Mouse (Mus musculus) embryonic stem cell, embryonic (primary cell): ENCODE results near the gene Gab1.

Experiments
- CTCF ChIA-PET, 4 experiments: fragments of 300-600 bp in 2 of 4; fragments of 350-600 bp in 2 of 4; sonication (Branson Sonifier 250); formaldehyde crosslinking; loops; one replicate each; lab custom pipeline; 2022; ENCODE audit warnings: inconsistent platforms in 2 of 4; lab: Charles Lee
- POLR2A ChIA-PET, 4 experiments: fragments of 300-600 bp in 2 of 4; fragments of 350-600 bp in 2 of 4; sonication (Branson Sonifier 250); formaldehyde crosslinking; loops; one replicate each; lab custom pipeline; 2022; ENCODE audit warnings: antibody characterized with exemption in 4 of 4, inconsistent platforms in 1 of 4; lab: Charles Lee

Gab1 gene

GRCm38 (mm10) chr8:80879426-80880195, 708 bp downstream of the Gab1 start:
- ChIA-PET POLR2A (interaction anchor here in 3 of 4 experiments (0.7 to 1.6 kb wide), 21 partner anchors 8 to 141 kb away, joined by 3 to 10 read pairs (median 4); partner anchors contain the start of gene Usp38 (in 3 of the 3)), CTCF (interaction anchor here in 2 of 4 experiments (0.6 to 1.5 kb wide), 6 partner anchors 10 to 117 kb away, joined by 3 to 9 read pairs (median 5); no protein-coding TSS in a partner anchor)

- CTCF ChIA-PET = interaction anchor here in 2 of 4 experiments (1.0 to 1.5 kb wide), 2 partner anchors 9 to 13 kb away, joined by 3 to 5 read pairs; no protein-coding TSS in a partner anchor
- POLR2A ChIA-PET = interaction anchor here in 2 of 4 experiments (0.8 to 1.5 kb wide), 5 partner anchors 8 to 140 kb away, joined by 3 to 5 read pairs (median 3); no protein-coding TSS in a partner anchor
Observed at GRCm38 (mm10) chr8:80878801-80879425, 1.4 kb downstream of the Gab1 start.

- POLR2A ChIA-PET = interaction anchor here in 2 of 4 experiments (1.1 to 1.5 kb wide), 4 partner anchors 7 to 92 kb away, joined by 3 to 5 read pairs (median 4); no protein-coding TSS in a partner anchor
- CTCF ChIA-PET = interaction anchor here in 2 of 4 experiments (1.0 to 1.5 kb wide), 2 partner anchors 8 to 13 kb away, joined by 3 to 5 read pairs; no protein-coding TSS in a partner anchor
Observed at GRCm38 (mm10) chr8:80878146-80878545, 2.2 kb downstream of the Gab1 start.

- ChIA-PET CTCF (no interaction called here), POLR2A (interaction anchor here in 2 of 4 experiments (0.9 to 2.8 kb wide), 3 partner anchors 11 to 28 kb away, joined by 3 to 10 read pairs (median 3); no protein-coding TSS in a partner anchor)
Observed at GRCm38 (mm10) chr8:80875537-80875936, 4.8 kb downstream of the Gab1 start.

- ChIA-PET CTCF (interaction anchor here in 1 of 4 experiments (0.6 to 1.1 kb wide), 3 partner anchors 8 to 503 kb away, joined by 3 to 8 read pairs (median 3); no protein-coding TSS in a partner anchor), POLR2A (interaction anchor here (0.5 to 8.7 kb wide), 12 partner anchors 9 to 1102 kb away, joined by 3 to 90 read pairs (median 6); partner anchors contain the start of gene Usp38 (in 1 of the 4))
Observed at GRCm38 (mm10) chr8:80873723-80874427, 6.4 kb downstream of the Gab1 start.

- ChIA-PET CTCF (no interaction called here), POLR2A (interaction anchor here (0.5 to 8.7 kb wide), 13 partner anchors 8 to 142 kb away, joined by 3 to 90 read pairs (median 3); partner anchors contain the start of genes Usp38 (in 3 of the 4) and Gab1 (in 1 of the 4))
Observed at GRCm38 (mm10) chr8:80872688-80873087, 7.6 kb downstream of the Gab1 start.

GRCm38 (mm10) chr8:80871400-80871799, 8.9 kb downstream of the Gab1 start:
- ChIA-PET POLR2A (interaction anchor here in 3 of 4 experiments (0.5 to 8.7 kb wide), 23 partner anchors 7 to 907 kb away, joined by 3 to 90 read pairs (median 4); partner anchors contain the start of genes Gab1 (in 2 of the 3) and Usp38 (in 2 of the 3)), CTCF (no interaction called here)

- POLR2A ChIA-PET = interaction anchor here (0.5 to 8.7 kb wide), 35 partner anchors 8 to 908 kb away, joined by 3 to 90 read pairs (median 4); partner anchors contain the start of genes Gab1 (in 2 of the 4), Usp38 (in 2 of the 4) and Smarca5 (in 1 of the 4)
- CTCF ChIA-PET = interaction anchor here (0.6 to 2.1 kb wide), 6 partner anchors 8 to 129 kb away, joined by 3 to 9 read pairs (median 4); partner anchors contain the start of gene Gab1 (in 1 of the 4)
Observed at GRCm38 (mm10) chr8:80870535-80871204, 9.6 kb downstream of the Gab1 start.

GRCm38 (mm10) chr8:80869881-80870328, 10.4 kb downstream of the Gab1 start:
- POLR2A ChIA-PET = interaction anchor here (0.6 to 8.7 kb wide), 29 partner anchors 9 to 145 kb away, joined by 3 to 90 read pairs (median 4); partner anchors contain the start of genes Gab1 (in 2 of the 4), Usp38 (in 2 of the 4) and Smarca5 (in 1 of the 4)
- CTCF ChIA-PET = interaction anchor here in 2 of 4 experiments (0.6 to 2.1 kb wide), 3 partner anchors 9 to 11 kb away, joined by 3 to 9 read pairs (median 5); partner anchors contain the start of gene Gab1 (in 1 of the 2)

GRCm38 (mm10) chr8:80868801-80869323, 11.5 kb downstream of the Gab1 start:
- ChIA-PET POLR2A (interaction anchor here in 3 of 4 experiments (0.6 to 8.7 kb wide), 18 partner anchors 8 to 1228 kb away, joined by 3 to 90 read pairs (median 4); partner anchors contain the start of gene Gab1 (in 1 of the 3)), CTCF (interaction anchor here in 2 of 4 experiments (0.7 to 2.1 kb wide), 3 partner anchors 10 to 12 kb away, joined by 3 to 9 read pairs (median 5); partner anchors contain the start of gene Gab1 (in 1 of the 2))

GRCm38 (mm10) chr8:80868006-80868702, 12.2 kb downstream of the Gab1 start:
- POLR2A ChIA-PET = interaction anchor here in 3 of 4 experiments (0.6 to 8.7 kb wide), 18 partner anchors 8 to 1228 kb away, joined by 3 to 90 read pairs (median 3); partner anchors contain the start of genes Gab1 (in 1 of the 3) and Smarca5 (in 1 of the 3)
- CTCF ChIA-PET = interaction anchor here in 3 of 4 experiments (0.7 to 2.1 kb wide), 3 partner anchors 12 to 1157 kb away, joined by 3 to 9 read pairs (median 3); partner anchors contain the start of gene Gab1 (in 1 of the 3)

- CTCF ChIA-PET = interaction anchor here in 2 of 4 experiments (0.6 to 0.9 kb wide), 3 partner anchors 54 to 1157 kb away, joined by 3 read pairs; no protein-coding TSS in a partner anchor
- POLR2A ChIA-PET = interaction anchor here in 3 of 4 experiments (0.6 to 8.7 kb wide), 13 partner anchors 8 to 487 kb away, joined by 3 to 90 read pairs (median 4); partner anchors contain the start of gene Gab1 (in 1 of the 3)
Observed at GRCm38 (mm10) chr8:80867598-80867997, 12.7 kb downstream of the Gab1 start.

GRCm38 (mm10) chr8:80865181-80865784, 15.0 kb downstream of the Gab1 start:
- CTCF ChIA-PET = interaction anchor here in 3 of 4 experiments (1.0 to 1.9 kb wide), 7 partner anchors 9 to 132 kb away, joined by 3 to 6 read pairs (median 3); partner anchors contain the start of gene Gab1 (in 2 of the 3)
- POLR2A ChIA-PET = interaction anchor here in 3 of 4 experiments (0.5 to 3.3 kb wide), 9 partner anchors 8 to 1278 kb away, joined by 3 to 10 read pairs (median 5); partner anchors contain the start of genes Gab1 (in 1 of the 3) and Usp38 (in 1 of the 3)

GRCm38 (mm10) chr8:80863393-80863792, 16.9 kb downstream of the Gab1 start:
- ChIA-PET CTCF (interaction anchor here in 2 of 4 experiments (0.6 kb wide), 2 partner anchors 131 to 222 kb away, joined by 3 read pairs; no protein-coding TSS in a partner anchor), POLR2A (interaction anchor here in 3 of 4 experiments (0.7 to 3.3 kb wide), 13 partner anchors 9 to 1744 kb away, joined by 3 to 10 read pairs (median 4); partner anchors contain the start of genes Usp38 (in 2 of the 3) and Smarca5 (in 1 of the 3))
